Mouse (Mus musculus) CD8-positive naive resting alpha-beta T cell, adult 2 months (primary cell): ENCODE results near the gene Midn.

Source experiments
- DNase-seq, 2 experiments: peaks; one replicate each; pipeline ENCODE4 v3.0.0; 2022; ENCODE audit warnings: low read depth in 2 of 2, low spot score in 2 of 2

Gene Midn

GRCm38 (mm10) chr10:80147719-80148601 is at the start of gene Midn:
TSS of gene Midn (plus strand) at chr10:80148272.
- peak in 1 of 2 experiments; percentile 48 for DNase-seq

GRCm38 (mm10) chr10:80098630-80099029 is 49.4 kb upstream of the Midn start:
- no peak for DNase-seq

GRCm38 (mm10) chr10:80100982-80101381 is 47.1 kb upstream of the Midn start:
- DNase-seq = no peak

GRCm38 (mm10) chr10:80102216-80102915 is 45.7 kb upstream of the Midn start:
- DNase-seq = peak; percentile 75 to 82

GRCm38 (mm10) chr10:80103032-80103431 is 45.0 kb upstream of the Midn start:
- no peak for DNase-seq

- DNase-seq = no peak
Measured at GRCm38 (mm10) chr10:80104181-80104580, 43.9 kb upstream of the Midn start.

- DNase-seq = no peak
Measured at GRCm38 (mm10) chr10:80105460-80105859, 42.6 kb upstream of the Midn start, which contains the start of gene Sbno2. TSS of gene Sbno2 (minus strand) at chr10:80105571.

GRCm38 (mm10) chr10:80105926-80106325 is 42.1 kb upstream of the Midn start:
- no peak for DNase-seq

GRCm38 (mm10) chr10:80107678-80108077 is 40.4 kb upstream of the Midn start:
- DNase-seq = no peak

GRCm38 (mm10) chr10:80114341-80115284 is 33.5 kb upstream of the Midn start:
- peak; percentile 81 to 84 for DNase-seq

GRCm38 (mm10) chr10:80115290-80115943 is 32.7 kb upstream of the Midn start, which contains the start of gene Stk11:
TSS of gene Stk11 (plus strand) at chr10:80115803.
- peak; percentile 96 to 97 for DNase-seq

GRCm38 (mm10) chr10:80115944-80116335 is 32.1 kb upstream of the Midn start:
- DNase-seq = no peak

- DNase-seq = peak in 1 of 2 experiments; percentile 16
Measured at GRCm38 (mm10) chr10:80116563-80116926, 31.5 kb upstream of the Midn start.

GRCm38 (mm10) chr10:80116927-80117691 is 31.0 kb upstream of the Midn start:
- no peak for DNase-seq

- no peak for DNase-seq
Measured at GRCm38 (mm10) chr10:80117736-80118135, 30.3 kb upstream of the Midn start.

GRCm38 (mm10) chr10:80118552-80118951 is 29.5 kb upstream of the Midn start:
- no peak for DNase-seq

GRCm38 (mm10) chr10:80120146-80120545 is 27.9 kb upstream of the Midn start:
- DNase-seq = no peak

GRCm38 (mm10) chr10:80121639-80122038 is 26.4 kb upstream of the Midn start:
- no peak for DNase-seq

GRCm38 (mm10) chr10:80123932-80124562 is 24.0 kb upstream of the Midn start:
- no peak for DNase-seq
